Mouse (Mus musculus): Measurements from ENCODE around the gene P4htm. TPM values are rescaled to one million over a fixed set of nuclear protein-coding genes. Genes with fewer than 3 reads are reported as not detected.

P4htm gene
- 16.1 and 20.6 TPM in 2 replicates for polyA plus RNA-seq (2014; fragmentation: Nextera tagmentation; extraction: Ambion mirVana)

DNA sequence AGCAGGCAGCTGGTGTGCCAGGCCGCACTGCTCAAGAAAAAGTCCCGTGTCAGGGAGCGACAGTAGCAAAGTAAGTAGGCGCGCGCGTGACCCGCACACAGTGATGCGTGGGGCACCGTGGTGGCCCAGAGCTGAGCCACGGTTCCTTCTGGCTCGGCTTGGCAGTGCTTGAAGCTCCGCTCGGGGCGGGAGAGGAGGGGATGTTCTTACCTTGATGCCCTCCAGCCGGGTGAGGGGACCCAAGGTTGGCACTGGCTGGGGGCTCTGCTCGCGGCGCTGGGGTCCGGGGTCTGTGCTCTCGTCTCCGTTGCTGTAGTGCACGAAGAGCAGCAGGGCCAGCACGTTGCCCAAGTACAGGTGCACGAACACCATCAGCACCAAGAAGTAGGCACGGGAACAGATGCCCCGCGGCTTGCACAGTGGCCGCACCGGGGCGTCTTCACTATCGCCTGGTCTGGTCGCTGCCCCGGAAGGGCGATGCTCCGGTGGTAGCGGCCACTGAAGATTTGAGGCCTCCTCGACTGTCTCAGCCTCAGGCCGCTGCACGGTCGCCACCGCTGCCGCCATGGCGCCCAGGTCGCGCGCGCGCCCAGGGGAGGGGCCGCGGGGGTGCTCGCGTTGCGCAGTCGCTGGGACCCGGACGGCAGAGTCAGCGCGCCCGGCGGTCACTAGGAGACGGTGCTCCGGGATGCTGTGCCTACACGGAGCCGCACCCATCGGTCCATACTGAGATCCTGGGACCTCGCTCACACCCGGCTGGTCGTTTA, at the start of gene P4htm:
Gene P4htm (minus strand): TSS at position 670 of the 767 bp plus-strand sequence.
- Histone ChIP-seq H3K27ac (replicated peaks in 1 of 2; ENCODE audit: control insufficient read depth in 1 of 2, insufficient read depth in 1 of 2, low read depth in 2 of 2, low read length in 2 of 2) (peak within 1 kb of the TSS; percentile 62 to 71), H3K4me3 (ENCODE audit: control insufficient read depth in 1 of 2, insufficient read depth in 1 of 2, low read depth in 1 of 2, low read length in 2 of 2) (peak within 1 kb of the TSS; percentile 62 to 86), H3K9me3 (ENCODE audit: control insufficient read depth, low read length) (no peaks in the 10 kb centered on the region), H3K27me3 (ENCODE audit: control insufficient read depth, insufficient read depth, low read length) (no peaks in the 10 kb centered on the region), H3K4me1 (ENCODE audit: control insufficient read depth in 2 of 2, insufficient read depth in 2 of 2, low read length in 2 of 2) (peaks cover 12 to 18% of the 10 kb centered on the region in 2 experiments), H3K4me2 (ENCODE audit: low read length) (peak within 1 kb of the TSS; percentile 87), H3K9ac (ENCODE audit: low read length) (peak within 1 kb of the TSS; percentile 88), H3K36me3 (ENCODE audit: control insufficient read depth, insufficient read depth, low read length) (peaks cover 7% of the 10 kb centered on the region)
- WGBS: 1% methylated on average over 68 of the region's 69 CpGs
- peak; percentile 75 for ATAC-seq (ENCODE audit: insufficient number of reproducible peaks, insufficient read depth, low FRiP score, low read depth)

GRCm38 (mm10) chr9:108639825-108640224, 42.4 kb upstream of the P4htm start:
- ATAC-seq (ENCODE audit: insufficient number of reproducible peaks, insufficient read depth, low FRiP score, low read depth): no peak
- Histone ChIP-seq H3K9ac (ENCODE audit: low read length) (no peak overlapping the region), H3K4me2 (ENCODE audit: low read length) (no peak overlapping the region), H3K4me1 (ENCODE audit: control insufficient read depth in 2 of 2, insufficient read depth in 2 of 2, low read length in 2 of 2) (no peaks in the 10 kb centered on the region), H3K36me3 (ENCODE audit: control insufficient read depth, insufficient read depth, low read length) (peaks cover 52% of the 10 kb centered on the region), H3K9me3 (ENCODE audit: control insufficient read depth, low read length) (no peaks in the 10 kb centered on the region), H3K27ac (replicated peaks in 1 of 2; ENCODE audit: control insufficient read depth in 1 of 2, insufficient read depth in 1 of 2, low read depth in 2 of 2, low read length in 2 of 2) (no peak overlapping the region), H3K4me3 (ENCODE audit: control insufficient read depth in 1 of 2, insufficient read depth in 1 of 2, low read depth in 1 of 2, low read length in 2 of 2) (no peak overlapping the region), H3K27me3 (ENCODE audit: control insufficient read depth, insufficient read depth, low read length) (no peaks in the 10 kb centered on the region)
- 93% methylated on average over 2 of the region's 2 CpGs for WGBS

GRCm38 (mm10) chr9:108635415-108635814, 37.9 kb upstream of the P4htm start:
- Histone ChIP-seq H3K36me3 (ENCODE audit: control insufficient read depth, insufficient read depth, low read length) (peaks cover 47% of the 10 kb centered on the region), H3K9ac (ENCODE audit: low read length) (no peak overlapping the region), H3K4me1 (ENCODE audit: control insufficient read depth in 2 of 2, insufficient read depth in 2 of 2, low read length in 2 of 2) (peaks cover 0 to 14% of the 10 kb centered on the region in 2 experiments; a peak in 2 of 4 replicates), H3K27ac (replicated peaks in 1 of 2; ENCODE audit: control insufficient read depth in 1 of 2, insufficient read depth in 1 of 2, low read depth in 2 of 2, low read length in 2 of 2) (no peak overlapping the region), H3K27me3 (ENCODE audit: control insufficient read depth, insufficient read depth, low read length) (no peaks in the 10 kb centered on the region), H3K4me3 (ENCODE audit: control insufficient read depth in 1 of 2, insufficient read depth in 1 of 2, low read depth in 1 of 2, low read length in 2 of 2) (no peak overlapping the region), H3K4me2 (ENCODE audit: low read length) (no peak overlapping the region), H3K9me3 (ENCODE audit: control insufficient read depth, low read length) (no peaks in the 10 kb centered on the region)
- ATAC-seq (ENCODE audit: insufficient number of reproducible peaks, insufficient read depth, low FRiP score, low read depth): no peak
- WGBS: 70% methylated on average over 2 of the region's 2 CpGs

DNA sequence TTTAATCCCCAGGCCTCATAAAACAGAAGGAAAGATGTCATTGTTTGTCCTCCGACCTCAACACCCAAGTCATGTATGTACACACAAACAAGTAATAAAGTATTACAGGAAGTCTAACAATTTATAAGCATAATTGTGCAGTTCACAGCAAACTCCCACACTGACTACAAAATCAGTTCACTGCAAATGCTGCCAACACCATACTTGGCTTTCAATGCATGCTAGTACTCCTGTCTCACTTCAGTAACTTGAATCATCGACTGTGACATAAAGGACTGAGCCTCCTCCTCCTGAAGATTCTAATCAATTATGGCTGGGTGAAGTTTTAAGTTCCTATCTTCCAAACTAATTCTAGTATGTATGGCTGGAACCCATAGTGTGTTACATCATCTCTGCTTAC, 36.4 kb upstream of the P4htm start:
- no peak overlapping the region for H3K9ac ChIP-seq (ENCODE audit: low read length)
- H3K4me3 ChIP-seq (ENCODE audit: control insufficient read depth in 1 of 2, insufficient read depth in 1 of 2, low read depth in 1 of 2, low read length in 2 of 2): no peak overlapping the region
- no peak for ATAC-seq (ENCODE audit: insufficient number of reproducible peaks, insufficient read depth, low FRiP score, low read depth)
- WGBS: 73% methylated on average over 2 of the region's 2 CpGs
- no peak overlapping the region for H3K4me2 ChIP-seq (ENCODE audit: low read length)
- H3K27ac ChIP-seq (replicated peaks in 1 of 2; ENCODE audit: control insufficient read depth in 1 of 2, insufficient read depth in 1 of 2, low read depth in 2 of 2, low read length in 2 of 2): no peak overlapping the region
- peaks cover 40% of the 10 kb centered on the region for H3K36me3 ChIP-seq (ENCODE audit: control insufficient read depth, insufficient read depth, low read length)
- no peaks in the 10 kb centered on the region for H3K27me3 ChIP-seq (ENCODE audit: control insufficient read depth, insufficient read depth, low read length)
- peaks cover 0 to 14% of the 10 kb centered on the region in 2 experiments; a peak in 2 of 4 replicates for H3K4me1 ChIP-seq (ENCODE audit: control insufficient read depth in 2 of 2, insufficient read depth in 2 of 2, low read length in 2 of 2)
- no peaks in the 10 kb centered on the region for H3K9me3 ChIP-seq (ENCODE audit: control insufficient read depth, low read length)

GRCm38 (mm10) chr9:108632375-108632774, 34.9 kb upstream of the P4htm start:
- Histone ChIP-seq H3K27ac (replicated peaks in 1 of 2; ENCODE audit: control insufficient read depth in 1 of 2, insufficient read depth in 1 of 2, low read depth in 2 of 2, low read length in 2 of 2) (no peak overlapping the region), H3K9ac (ENCODE audit: low read length) (no peak overlapping the region), H3K4me1 (ENCODE audit: control insufficient read depth in 2 of 2, insufficient read depth in 2 of 2, low read length in 2 of 2) (peaks cover 0 to 23% of the 10 kb centered on the region in 2 experiments; a peak in 2 of 4 replicates), H3K36me3 (ENCODE audit: control insufficient read depth, insufficient read depth, low read length) (peaks cover 46% of the 10 kb centered on the region), H3K9me3 (ENCODE audit: control insufficient read depth, low read length) (no peaks in the 10 kb centered on the region), H3K4me3 (ENCODE audit: control insufficient read depth in 1 of 2, insufficient read depth in 1 of 2, low read depth in 1 of 2, low read length in 2 of 2) (no peak overlapping the region), H3K4me2 (ENCODE audit: low read length) (no peak overlapping the region), H3K27me3 (ENCODE audit: control insufficient read depth, insufficient read depth, low read length) (no peaks in the 10 kb centered on the region)
- WGBS: 71% methylated on average over 5 of the region's 5 CpGs
- no peak for ATAC-seq (ENCODE audit: insufficient number of reproducible peaks, insufficient read depth, low FRiP score, low read depth)

DNA sequence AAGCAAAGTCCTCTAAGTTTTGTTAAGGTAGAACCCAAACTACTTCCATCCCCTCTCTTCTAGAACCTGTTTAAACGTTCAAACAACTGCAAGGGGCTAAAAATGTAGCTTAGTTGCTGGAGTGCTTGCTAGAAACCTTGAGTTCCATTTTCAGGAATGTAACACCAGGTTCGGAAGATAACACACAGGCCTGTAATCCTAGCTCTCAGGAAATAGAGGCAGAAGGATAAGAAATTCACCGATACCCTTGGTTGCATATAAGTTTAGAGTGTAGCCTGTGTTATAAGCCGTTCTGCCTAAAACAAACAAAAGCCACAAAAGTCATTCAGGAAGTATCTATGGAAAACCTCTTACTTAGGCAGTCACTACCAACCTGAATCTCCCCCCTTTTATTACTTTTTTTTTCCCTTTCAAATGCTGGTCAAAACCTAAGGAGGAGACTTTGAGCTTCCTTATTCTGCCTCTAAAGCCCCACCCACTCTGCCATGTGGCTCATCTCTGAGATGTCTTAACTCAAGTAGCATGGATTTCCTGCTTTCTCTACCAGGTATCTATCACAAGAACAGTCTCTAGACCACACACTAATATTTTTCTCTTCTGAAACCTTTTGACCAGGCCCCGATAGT, 34.3 kb upstream of the P4htm start:
- ATAC-seq (ENCODE audit: insufficient number of reproducible peaks, insufficient read depth, low FRiP score, low read depth): no peak
- 50% methylated on average over 5 of the region's 5 CpGs for WGBS

GRCm38 (mm10) chr9:108630683-108631082, 33.2 kb upstream of the P4htm start:
- H3K9me3 ChIP-seq (ENCODE audit: control insufficient read depth, low read length): no peaks in the 10 kb centered on the region
- H3K27ac ChIP-seq (replicated peaks in 1 of 2; ENCODE audit: control insufficient read depth in 1 of 2, insufficient read depth in 1 of 2, low read depth in 2 of 2, low read length in 2 of 2): no peak overlapping the region
- WGBS: 72% methylated on average over 1 of the region's 1 CpGs
- ATAC-seq (ENCODE audit: insufficient number of reproducible peaks, insufficient read depth, low FRiP score, low read depth): no peak
- H3K4me1 ChIP-seq (ENCODE audit: control insufficient read depth in 2 of 2, insufficient read depth in 2 of 2, low read length in 2 of 2): peaks cover 2 to 37% of the 10 kb centered on the region in 2 experiments; a peak in 3 of 4 replicates
- no peak overlapping the region for H3K4me3 ChIP-seq (ENCODE audit: control insufficient read depth in 1 of 2, insufficient read depth in 1 of 2, low read depth in 1 of 2, low read length in 2 of 2)
- H3K4me2 ChIP-seq (ENCODE audit: low read length): no peak overlapping the region
- H3K9ac ChIP-seq (ENCODE audit: low read length): no peak overlapping the region
- no peaks in the 10 kb centered on the region for H3K27me3 ChIP-seq (ENCODE audit: control insufficient read depth, insufficient read depth, low read length)
- H3K36me3 ChIP-seq (ENCODE audit: control insufficient read depth, insufficient read depth, low read length): peaks cover 42% of the 10 kb centered on the region

More for the DNA sequence above, 34.3 kb upstream of the P4htm start:
- Histone ChIP-seq H3K9ac (ENCODE audit: low read length) (no peak overlapping the region), H3K36me3 (ENCODE audit: control insufficient read depth, insufficient read depth, low read length) (peaks cover 46% of the 10 kb centered on the region), H3K9me3 (ENCODE audit: control insufficient read depth, low read length) (no peaks in the 10 kb centered on the region), H3K4me3 (ENCODE audit: control insufficient read depth in 1 of 2, insufficient read depth in 1 of 2, low read depth in 1 of 2, low read length in 2 of 2) (no peak overlapping the region), H3K27ac (replicated peaks in 1 of 2; ENCODE audit: control insufficient read depth in 1 of 2, insufficient read depth in 1 of 2, low read depth in 2 of 2, low read length in 2 of 2) (no peak overlapping the region), H3K4me1 (ENCODE audit: control insufficient read depth in 2 of 2, insufficient read depth in 2 of 2, low read length in 2 of 2) (peaks cover 0 to 30% of the 10 kb centered on the region in 2 experiments; a peak in 2 of 4 replicates), H3K4me2 (ENCODE audit: low read length) (no peak overlapping the region), H3K27me3 (ENCODE audit: control insufficient read depth, insufficient read depth, low read length) (no peaks in the 10 kb centered on the region)

All from heart, embryonic 14.5 days (tissue).